Mouse (Mus musculus) left cerebral cortex, postnatal 25 days (tissue): ENCODE results near the gene Pitpnc1. TPM values are rescaled to one million over a fixed set of nuclear protein-coding genes. Genes with fewer than 3 reads are reported as not detected.
A peak's percentile ranks its signal among the peaks of the same experiment; 100 is the strongest.

Source experiments
- DNase-seq, 2 experiments: peaks; one replicate each; pipeline ENCODE4 v3.0.0; 2022; ENCODE audit warnings: low spot score in 2 of 2, mixed read lengths in 1 of 2
- intact Hi-C: fragments of 180-260 bp; cut with DNase I; formaldehyde crosslinking; loops from one replicate; pipeline ENCODE4 v1.15.1; 2025
- total RNA-seq, 2 experiments: library from RNA; stranded (reverse); gene quantifications; 2 replicates each; pipeline ENCODE4 v1.2.3; 2021

Pitpnc1 gene
- total RNA-seq, 2 experiments from 2014 or later = 50.8 to 51.2 TPM

GRCm38 (mm10) chr11:107386481-107386880 is 84.0 kb downstream of the Pitpnc1 start:
- no peak for DNase-seq
- intact Hi-C loops = loop anchor here (2.0 kb wide), 1 partner anchor 82 kb away; no protein-coding TSS in a partner anchor

DNA sequence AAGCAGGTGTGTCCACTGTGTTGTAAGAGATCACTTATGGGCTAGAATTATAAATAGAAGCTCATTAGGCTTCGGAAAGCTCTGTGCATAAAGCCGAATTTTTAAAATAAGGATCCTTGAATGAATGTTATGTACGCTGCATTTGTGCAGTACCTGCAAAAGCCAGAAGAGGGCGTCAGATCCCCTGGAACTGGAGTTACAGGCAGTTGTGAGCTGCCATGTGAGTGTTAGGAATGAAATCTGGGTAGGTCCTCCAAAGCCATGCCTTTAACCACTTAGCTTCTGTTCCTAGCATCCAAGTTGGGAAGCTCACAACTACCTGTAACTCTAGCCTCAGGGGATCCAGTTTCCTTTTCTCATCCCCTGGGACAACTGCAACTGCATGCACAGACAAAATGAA is 85.2 kb downstream of the Pitpnc1 start:
- intact Hi-C loops = no loop called here
- DNase-seq = no peak

DNA sequence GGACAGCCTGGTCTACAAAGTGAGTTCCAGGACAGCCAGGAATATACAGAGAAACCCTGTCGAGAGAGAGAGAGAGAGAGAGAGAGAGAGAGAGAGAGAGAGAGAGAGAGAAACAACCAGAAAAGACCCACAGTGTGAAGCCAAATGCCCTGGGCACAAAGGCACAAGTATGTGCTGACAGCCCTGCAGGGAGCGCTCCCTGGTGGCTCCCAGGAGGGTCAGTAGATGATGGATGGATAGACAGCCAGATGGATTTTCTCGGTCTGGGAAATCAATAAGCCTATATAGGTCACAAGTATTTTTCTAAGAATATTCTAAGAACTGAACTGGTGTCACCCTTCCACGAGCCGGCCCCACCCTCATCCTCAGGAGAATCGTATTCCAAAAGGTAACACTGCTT is 86.5 kb downstream of the Pitpnc1 start:
- intact Hi-C loops = no loop called here

DNA sequence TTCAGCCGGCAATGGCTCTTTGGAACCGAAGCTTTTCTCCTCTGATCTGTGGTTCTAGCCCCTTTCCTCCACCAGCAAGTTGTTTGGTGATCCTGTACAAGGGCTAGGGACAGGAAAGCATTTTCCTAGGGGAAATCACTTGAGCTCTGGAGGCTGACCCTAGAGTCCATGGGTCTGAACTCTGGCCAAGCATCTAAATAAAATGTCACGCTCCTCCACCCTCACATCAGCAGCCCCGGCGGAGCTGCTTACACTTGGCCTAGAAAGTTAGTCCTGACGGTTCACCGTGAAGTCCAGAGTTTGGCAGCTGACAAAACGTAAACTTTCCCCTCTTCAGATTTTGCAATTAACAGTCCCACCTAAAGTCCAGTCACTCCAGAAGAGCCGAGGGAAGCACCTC is 90.5 kb downstream of the Pitpnc1 start:
- no peak for DNase-seq
- intact Hi-C loops = no loop called here

More for the DNA sequence above, 86.5 kb downstream of the Pitpnc1 start:
- no peak for DNase-seq

- intact Hi-C loops = no loop called here
Observed at GRCm38 (mm10) chr11:107379089-107379845, 91.2 kb downstream of the Pitpnc1 start.

DNA sequence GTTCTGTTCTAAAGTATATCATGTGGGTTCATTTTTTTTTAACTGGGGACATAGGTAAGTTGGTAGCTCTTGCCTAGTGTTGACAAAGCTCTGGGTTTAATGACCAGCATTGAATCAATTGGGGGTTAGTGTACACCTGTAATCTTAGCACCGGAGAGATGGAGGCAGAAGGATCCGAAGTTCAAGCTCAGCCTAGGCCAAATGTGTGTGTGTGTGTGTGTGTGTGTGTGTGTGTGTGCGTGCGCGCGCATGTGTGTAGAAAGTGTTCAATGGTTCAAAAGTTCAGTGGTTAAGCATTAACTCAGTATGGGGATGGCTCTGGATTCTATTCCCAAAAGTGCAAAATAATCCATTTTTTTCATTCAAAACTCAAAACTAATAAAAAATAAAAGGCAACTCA is 93.2 kb downstream of the Pitpnc1 start:
- no peak for DNase-seq
- intact Hi-C loops = no loop called here

More at GRCm38 (mm10) chr11:107379089-107379845, 91.2 kb downstream of the Pitpnc1 start:
- DNase-seq = peak; percentile 43 to 63

DNA sequence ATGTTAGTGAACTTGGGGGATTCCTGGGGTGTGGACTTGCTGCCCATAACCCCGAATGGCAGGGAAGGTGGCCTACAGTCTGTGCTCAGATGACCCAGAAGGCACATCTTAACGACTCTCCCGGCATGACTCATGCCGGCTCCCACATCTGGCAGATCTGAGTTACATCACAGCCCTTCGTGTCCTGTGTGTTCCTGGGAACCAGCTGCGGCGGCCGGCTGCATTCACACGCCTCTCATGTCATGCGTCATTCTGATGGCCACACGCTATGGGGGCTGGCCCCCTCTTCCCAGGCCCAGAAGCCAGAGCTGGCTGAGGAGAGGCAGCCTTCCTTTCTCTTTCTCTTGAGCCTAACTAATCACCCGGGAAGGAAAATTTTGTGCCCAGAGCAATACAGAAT is 94.2 kb downstream of the Pitpnc1 start:
- DNase-seq = peak in 1 of 2 experiments; percentile 43

GRCm38 (mm10) chr11:107375816-107376215 is 94.7 kb downstream of the Pitpnc1 start:
- intact Hi-C loops = no loop called here
- DNase-seq = no peak

More for the DNA sequence above, 94.2 kb downstream of the Pitpnc1 start:
- intact Hi-C loops = no loop called here

DNA sequence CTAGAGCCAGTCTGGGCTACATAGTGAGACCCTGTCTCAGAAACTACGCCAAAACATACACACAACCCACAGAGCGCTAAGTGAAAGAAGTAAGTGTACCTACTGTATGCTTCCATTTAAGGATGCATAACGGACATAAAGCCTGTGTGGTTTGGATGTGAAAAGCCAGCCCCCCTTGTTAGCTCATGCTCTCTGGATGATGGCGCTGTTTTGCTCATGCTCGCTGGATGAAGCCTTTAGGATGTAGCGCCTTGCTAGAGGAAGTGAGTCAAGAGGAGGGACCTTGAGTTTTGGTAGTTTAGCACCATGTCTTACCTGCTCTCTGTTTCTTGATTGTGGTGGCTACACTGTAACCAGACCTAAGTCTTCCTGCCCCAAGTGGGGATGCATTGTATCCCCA is 96.9 kb downstream of the Pitpnc1 start:
- DNase-seq = no peak
- intact Hi-C loops = no loop called here

DNA sequence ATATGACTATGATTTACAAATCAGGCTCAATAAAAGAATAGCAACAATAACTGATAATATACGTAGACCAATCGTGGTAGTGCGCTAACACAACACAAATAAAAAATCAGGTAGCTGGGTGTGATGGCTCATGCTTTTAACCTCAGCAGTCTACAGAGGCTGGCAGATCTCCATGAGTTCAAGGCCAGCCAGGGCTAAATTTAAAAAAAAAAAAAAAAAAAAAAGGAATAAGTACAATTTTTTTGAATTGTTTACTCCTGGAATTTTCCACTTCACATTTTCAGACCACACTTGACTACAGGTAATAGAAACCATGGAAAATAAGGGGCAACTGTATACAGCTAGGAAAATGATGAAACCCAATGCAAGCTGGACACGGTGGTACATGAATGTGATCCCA is 97.3 kb downstream of the Pitpnc1 start:
- DNase-seq = no peak
- intact Hi-C loops = no loop called here

- peak in 1 of 2 experiments; percentile 72 for DNase-seq
- intact Hi-C loops = no loop called here
Observed at GRCm38 (mm10) chr11:107372688-107373087, 97.8 kb downstream of the Pitpnc1 start.

GRCm38 (mm10) chr11:107370476-107370875 is 100.0 kb downstream of the Pitpnc1 start:
- no peak for DNase-seq
- intact Hi-C loops = no loop called here

GRCm38 (mm10) chr11:107369661-107370060 is 100.8 kb downstream of the Pitpnc1 start:
- intact Hi-C loops = no loop called here
- no peak for DNase-seq

DNA sequence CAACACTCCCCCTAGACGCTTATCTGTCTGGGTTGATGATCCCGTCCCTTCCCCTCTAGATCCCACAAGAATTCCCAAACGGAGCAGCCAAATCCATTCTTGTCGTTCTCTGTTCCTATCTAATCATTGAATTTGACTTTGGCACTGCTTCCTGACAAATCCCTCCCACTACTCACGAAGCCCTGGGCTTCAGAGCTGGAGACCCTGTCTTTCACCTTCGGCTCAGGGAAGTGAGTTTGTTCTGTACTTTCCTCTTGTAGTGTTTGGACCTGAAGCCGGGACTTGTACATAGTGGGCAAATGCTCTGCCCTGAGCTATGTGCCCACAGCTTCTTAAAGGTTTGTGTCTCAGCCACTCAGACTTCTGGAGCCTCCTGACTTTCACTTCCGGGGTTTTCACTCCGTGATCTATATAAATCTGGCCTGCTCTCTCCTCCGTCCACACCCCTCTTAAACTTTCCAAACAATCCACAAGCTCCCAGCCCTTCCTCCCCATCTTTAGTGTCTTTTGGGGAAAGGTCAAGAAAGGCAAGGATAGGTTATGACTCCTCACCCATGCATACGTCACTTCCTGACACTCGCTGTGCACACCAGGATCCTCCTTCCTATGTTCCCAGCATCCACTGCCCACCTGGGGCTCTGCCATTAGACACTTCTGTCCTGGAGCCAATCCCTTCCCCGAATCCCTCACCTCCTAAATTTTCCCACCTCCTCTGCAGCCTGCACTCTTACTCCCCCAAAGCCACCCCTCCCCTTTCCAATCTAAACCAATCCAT is 104.4 kb downstream of the Pitpnc1 start:
- DNase-seq = no peak
- intact Hi-C loops = no loop called here

DNA sequence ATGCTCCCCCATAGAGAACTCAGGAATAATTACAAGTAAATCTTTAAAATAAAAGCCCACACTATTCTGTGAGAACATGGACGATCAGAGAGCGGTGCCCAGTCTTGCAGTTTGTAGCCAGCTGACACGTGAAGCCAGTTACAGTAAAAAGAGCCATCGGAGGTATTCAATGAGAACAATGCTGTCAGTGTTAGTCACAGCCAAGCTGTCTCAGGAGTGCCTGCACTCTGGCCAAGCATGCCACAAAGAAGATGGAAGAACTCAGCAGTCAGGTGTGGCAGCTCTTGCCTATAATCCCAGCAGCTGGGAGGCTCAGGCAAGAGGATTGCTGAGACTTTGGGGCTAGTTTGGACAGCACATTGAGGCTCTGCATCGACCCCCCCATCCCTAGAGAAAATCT is 111.8 kb downstream of the Pitpnc1 start:
- DNase-seq = no peak
- intact Hi-C loops = no loop called here

- DNase-seq = peak; percentile 47 to 58
- intact Hi-C loops = no loop called here
Observed at GRCm38 (mm10) chr11:107356224-107356623, 114.3 kb downstream of the Pitpnc1 start.

- intact Hi-C loops = no loop called here
Observed at GRCm38 (mm10) chr11:107355526-107355925, 115.0 kb downstream of the Pitpnc1 start.

GRCm38 (mm10) chr11:107354499-107355143 is 115.9 kb downstream of the Pitpnc1 start:
- intact Hi-C loops = no loop called here
- no peak for DNase-seq

More at GRCm38 (mm10) chr11:107355526-107355925, 115.0 kb downstream of the Pitpnc1 start:
- no peak for DNase-seq

GRCm38 (mm10) chr11:107352596-107352995 is 117.9 kb downstream of the Pitpnc1 start:
- intact Hi-C loops = no loop called here
- DNase-seq = no peak

DNA sequence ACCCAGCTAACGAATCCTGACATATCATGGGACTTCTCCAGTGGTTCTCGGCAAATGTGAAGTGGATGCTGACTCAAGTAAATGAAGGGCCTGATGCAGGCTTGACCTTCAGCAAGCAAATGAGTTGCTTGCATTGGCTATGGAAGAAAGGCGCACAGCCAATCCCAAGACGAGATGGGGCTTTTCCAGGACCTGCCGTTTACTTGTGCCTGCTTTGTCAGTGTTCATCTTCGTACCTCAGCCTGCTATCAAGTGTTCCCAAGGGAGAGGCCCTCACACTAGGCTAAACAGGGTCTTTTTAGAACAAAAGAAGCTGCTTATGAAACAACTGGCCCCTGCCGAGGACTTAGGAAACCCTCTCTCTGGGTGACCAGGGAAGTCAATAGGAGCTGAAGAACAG is 120.7 kb downstream of the Pitpnc1 start:
- intact Hi-C loops = no loop called here
- DNase-seq = no peak
